Mouse (Mus musculus): ENCODE results near the gene Snupn. TPM values are rescaled to one million over a fixed set of nuclear protein-coding genes. Genes with fewer than 3 reads are reported as not detected.
"Not testable (repeated sequence)": the region's sequence is repeated elsewhere in the genome, so short reads cannot be mapped to it uniquely, and the experiment has no call there.

Snupn gene
- polyA plus RNA-seq, 1 experiment = not detected

GRCm38 (mm10) chr9:56981502-56981901 is 30.8 kb downstream of the Snupn start:
- Histone ChIP-seq H3K4me1 (ENCODE audit: control insufficient read depth) (peaks cover 4% of the 10 kb centered on the region), H3K27me3 (ENCODE audit: control insufficient read depth) (no peaks in the 10 kb centered on the region), H3K9me3 (ENCODE audit: control insufficient read depth, low read length) (no peaks in the 10 kb centered on the region), H3K36me3 (ENCODE audit: control insufficient read depth) (peaks cover 7% of the 10 kb centered on the region), H3K4me3 (replicated peaks) (no peak overlapping the region)
- TF ChIP-seq TAL1 (IDR thresholded peaks at IDR 0.05; ENCODE audit: low read length) = no peak
- no peak for TF ChIP-seq GATA1 (IDR thresholded peaks at IDR 0.05; ENCODE audit: low read length)

- Histone ChIP-seq H3K36me3 (ENCODE audit: control insufficient read depth) (no peaks in the 10 kb centered on the region), H3K9me3 (ENCODE audit: control insufficient read depth, low read length) (no peaks in the 10 kb centered on the region), H3K4me1 (ENCODE audit: control insufficient read depth) (peaks cover 30% of the 10 kb centered on the region), H3K4me3 (replicated peaks) (peak within 1 kb of the TSS; percentile 73), H3K27me3 (ENCODE audit: control insufficient read depth) (peaks cover 27% of the 10 kb centered on the region)
- TF ChIP-seq GATA1 (IDR thresholded peaks at IDR 0.05; ENCODE audit: low read length) (no peak), TAL1 (IDR thresholded peaks at IDR 0.05; ENCODE audit: low read length) (no peak)
Observed at GRCm38 (mm10) chr9:56994286-56995197, 43.9 kb downstream of the Snupn start, which contains the start of gene Ptpn9. Ptpn9 (plus strand) TSS chr9:56994923.

GRCm38 (mm10) chr9:56995198-56996027 is 44.7 kb downstream of the Snupn start:
- Histone ChIP-seq H3K36me3 (ENCODE audit: control insufficient read depth) (no peaks in the 10 kb centered on the region), H3K4me3 (replicated peaks) (peak overlapping the region; percentile 73), H3K27me3 (ENCODE audit: control insufficient read depth) (peaks cover 27% of the 10 kb centered on the region), H3K9me3 (ENCODE audit: control insufficient read depth, low read length) (no peaks in the 10 kb centered on the region), H3K4me1 (ENCODE audit: control insufficient read depth) (peaks cover 29% of the 10 kb centered on the region)
- TF ChIP-seq TAL1 (IDR thresholded peaks at IDR 0.05; ENCODE audit: low read length) (no peak), GATA1 (IDR thresholded peaks at IDR 0.05; ENCODE audit: low read length) (no peak)

GRCm38 (mm10) chr9:56996028-56996346 is 45.3 kb downstream of the Snupn start:
- Histone ChIP-seq H3K4me3 (replicated peaks) (peak overlapping the region; percentile 73), H3K36me3 (ENCODE audit: control insufficient read depth) (no peaks in the 10 kb centered on the region), H3K4me1 (ENCODE audit: control insufficient read depth) (peaks cover 23% of the 10 kb centered on the region), H3K9me3 (ENCODE audit: control insufficient read depth, low read length) (no peaks in the 10 kb centered on the region), H3K27me3 (ENCODE audit: control insufficient read depth) (peaks cover 27% of the 10 kb centered on the region)
- TF ChIP-seq GATA1 (IDR thresholded peaks at IDR 0.05; ENCODE audit: low read length) (no peak), TAL1 (IDR thresholded peaks at IDR 0.05; ENCODE audit: low read length) (no peak)

GRCm38 (mm10) chr9:56997206-56997605 is 46.5 kb downstream of the Snupn start:
- peaks cover 27% of the 10 kb centered on the region for H3K27me3 ChIP-seq (ENCODE audit: control insufficient read depth)
- peaks cover 22% of the 10 kb centered on the region for H3K4me1 ChIP-seq (ENCODE audit: control insufficient read depth)
- not testable (repeated sequence) for H3K9me3 ChIP-seq (ENCODE audit: control insufficient read depth, low read length); H3K36me3 ChIP-seq (ENCODE audit: control insufficient read depth); H3K4me3 ChIP-seq (replicated peaks)

- Histone ChIP-seq H3K9me3 (ENCODE audit: control insufficient read depth, low read length) (no peaks in the 10 kb centered on the region), H3K4me1 (ENCODE audit: control insufficient read depth) (no peaks in the 10 kb centered on the region), H3K4me3 (replicated peaks) (no peak overlapping the region), H3K27me3 (ENCODE audit: control insufficient read depth) (no peaks in the 10 kb centered on the region), H3K36me3 (ENCODE audit: control insufficient read depth) (no peaks in the 10 kb centered on the region)
- TF ChIP-seq GATA1 (IDR thresholded peaks at IDR 0.05; ENCODE audit: low read length) = no peak
- no peak for TF ChIP-seq TAL1 (IDR thresholded peaks at IDR 0.05; ENCODE audit: low read length)
Observed at GRCm38 (mm10) chr9:57003011-57003410, 52.3 kb downstream of the Snupn start.

- no peaks in the 10 kb centered on the region for H3K9me3 ChIP-seq (ENCODE audit: control insufficient read depth, low read length)
- H3K36me3 ChIP-seq (ENCODE audit: control insufficient read depth) = no peaks in the 10 kb centered on the region
- TF ChIP-seq GATA1 (IDR thresholded peaks at IDR 0.05; ENCODE audit: low read length) (no peak), TAL1 (IDR thresholded peaks at IDR 0.05; ENCODE audit: low read length) (no peak)
- H3K27me3 ChIP-seq (ENCODE audit: control insufficient read depth) = no peaks in the 10 kb centered on the region
- no peak overlapping the region for H3K4me3 ChIP-seq (replicated peaks)
- H3K4me1 ChIP-seq (ENCODE audit: control insufficient read depth) = no peaks in the 10 kb centered on the region
Observed at GRCm38 (mm10) chr9:57012393-57012792, 61.7 kb downstream of the Snupn start.

- Histone ChIP-seq H3K4me3 (replicated peaks) (no peak overlapping the region), H3K9me3 (ENCODE audit: control insufficient read depth, low read length) (no peaks in the 10 kb centered on the region), H3K36me3 (ENCODE audit: control insufficient read depth) (no peaks in the 10 kb centered on the region), H3K4me1 (ENCODE audit: control insufficient read depth) (no peaks in the 10 kb centered on the region), H3K27me3 (ENCODE audit: control insufficient read depth) (no peaks in the 10 kb centered on the region)
- no peak for TF ChIP-seq TAL1 (IDR thresholded peaks at IDR 0.05; ENCODE audit: low read length)
- TF ChIP-seq GATA1 (IDR thresholded peaks at IDR 0.05; ENCODE audit: low read length) = no peak
Observed at GRCm38 (mm10) chr9:57012895-57013294, 62.2 kb downstream of the Snupn start.

GRCm38 (mm10) chr9:57013756-57014155 is 63.1 kb downstream of the Snupn start:
- Histone ChIP-seq H3K9me3 (ENCODE audit: control insufficient read depth, low read length) (no peaks in the 10 kb centered on the region), H3K4me1 (ENCODE audit: control insufficient read depth) (no peaks in the 10 kb centered on the region), H3K27me3 (ENCODE audit: control insufficient read depth) (no peaks in the 10 kb centered on the region), H3K36me3 (ENCODE audit: control insufficient read depth) (no peaks in the 10 kb centered on the region), H3K4me3 (replicated peaks) (no peak overlapping the region)
- TF ChIP-seq TAL1 (IDR thresholded peaks at IDR 0.05; ENCODE audit: low read length) = no peak
- no peak for TF ChIP-seq GATA1 (IDR thresholded peaks at IDR 0.05; ENCODE audit: low read length)
